Mouse (Mus musculus) midbrain, embryonic 14.5 days (tissue): ENCODE data around the gene Mcu. TPM values are rescaled to one million over a fixed set of nuclear protein-coding genes. Genes with fewer than 3 reads are reported as not detected.
A peak's percentile ranks its signal among the peaks of the same experiment; 100 is the strongest.

Source experiments
- ATAC-seq: fragments of 200-750 bp; cut with Nextera tagmentation; 2 replicates; pipeline ENCODE4 v1.8.0; 2017; ENCODE audit warnings: moderate number of reproducible peaks, moderate library complexity; ENCODE audit not compliant: low FRiP score, low TSS enrichment
- DNase-seq: peaks from one replicate; pipeline ENCODE4 v3.0.0-alpha.2; 2015
- H3K27ac ChIP-seq: fragments of 300-500 bp; sonication (generic); replicated peaks from 2 replicates; pipeline ENCODE4 v1.5.1; 2014; ENCODE audit warnings: mild to moderate bottlenecking, low read depth, low read length, moderate library complexity
- H3K27me3 ChIP-seq: fragments of 300-500 bp; sonication (generic); 2 replicates; pipeline ENCODE4 v1.6.1; 2014; ENCODE audit warnings: low read length, control low read depth, mixed read lengths; ENCODE audit not compliant: control insufficient read depth, insufficient read depth
- H3K36me3 ChIP-seq: fragments of 300-500 bp; sonication (generic); 2 replicates; pipeline ENCODE4 v1.6.1; 2014; ENCODE audit warnings: low read length, control low read depth; ENCODE audit not compliant: control insufficient read depth, insufficient read depth
- H3K4me1 ChIP-seq: fragments of 300-500 bp; sonication (generic); 2 replicates; pipeline ENCODE4 v1.6.1; 2014; ENCODE audit warnings: mild to moderate bottlenecking, antibody characterized with exemption, low read length, control low read depth; ENCODE audit not compliant: control insufficient read depth, insufficient read depth
- H3K4me2 ChIP-seq: fragments of 300-500 bp; sonication (generic); 2 replicates; pipeline ENCODE4 v1.6.1; 2014; ENCODE audit warnings: mild to moderate bottlenecking, low read length, moderate library complexity
- H3K4me3 ChIP-seq: fragments of 300-500 bp; sonication (generic); replicated peaks from 2 replicates; pipeline ENCODE4 v1.5.1; 2014; ENCODE audit warnings: low read depth, low read length
- H3K9ac ChIP-seq: fragments of 300-500 bp; sonication (generic); replicated peaks from 2 replicates; pipeline ENCODE4 v1.6.1; 2014; ENCODE audit warnings: mild to moderate bottlenecking, low read length, moderate library complexity
- H3K9me3 ChIP-seq: fragments of 300-500 bp; sonication (generic); 2 replicates; pipeline ENCODE4 v1.6.1; 2016; ENCODE audit warnings: low read length, control low read depth, mixed read lengths; ENCODE audit not compliant: control insufficient read depth
- WGBS: fragments of 180-500 bp; shearing (Covaris S2); extraction: QIAGEN DNeasy Blood & Tissue Kit; methylation state at CpG from one replicate; pipeline ENCODE4 v1.1.7; 2014; 5-methylcytosine and 5-hydroxymethylcytosine counted together
- polyA plus RNA-seq: library from polyadenylated mRNA; unstranded; fragments of >200 nt; fragmentation: Nextera tagmentation; extraction: Ambion mirVana; gene quantifications from 2 replicates; pipeline ENCODE4 v1.2.1, GENCODE M21; 2014

Mcu gene
- polyA plus RNA-seq, 1 experiment from 2014 or later = 24.7 TPM

- no peak overlapping the region for H3K4me2 ChIP-seq
- H3K9me3 ChIP-seq = peaks cover 21% of the 10 kb centered on the region
- H3K4me1 ChIP-seq = no peaks in the 10 kb centered on the region
- no peak overlapping the region for H3K4me3 ChIP-seq
- no peak overlapping the region for H3K27ac ChIP-seq
- no peaks in the 10 kb centered on the region for H3K27me3 ChIP-seq
- no peak for DNase-seq
- no peaks in the 10 kb centered on the region for H3K36me3 ChIP-seq
- no peak overlapping the region for H3K9ac ChIP-seq
- 90% methylated on average over 6 of the region's 6 CpGs for WGBS
- ATAC-seq = no peak
Observed at GRCm38 (mm10) chr10:59570360-59570759, 46.1 kb downstream of the Mcu start.

- ATAC-seq (no peak), DNase-seq (no peak)
- no peaks in the 10 kb centered on the region for H3K36me3 ChIP-seq
- no peak overlapping the region for H3K4me2 ChIP-seq
- H3K9ac ChIP-seq = no peak overlapping the region
- WGBS = 96% methylated on average over 1 of the region's 1 CpGs
- H3K4me3 ChIP-seq = no peak overlapping the region
- H3K27ac ChIP-seq = no peak overlapping the region
- H3K4me1 ChIP-seq = no peaks in the 10 kb centered on the region
- no peaks in the 10 kb centered on the region for H3K27me3 ChIP-seq
- H3K9me3 ChIP-seq = peaks cover 21% of the 10 kb centered on the region
Observed at GRCm38 (mm10) chr10:59569481-59569869, 47.0 kb downstream of the Mcu start.

DNA sequence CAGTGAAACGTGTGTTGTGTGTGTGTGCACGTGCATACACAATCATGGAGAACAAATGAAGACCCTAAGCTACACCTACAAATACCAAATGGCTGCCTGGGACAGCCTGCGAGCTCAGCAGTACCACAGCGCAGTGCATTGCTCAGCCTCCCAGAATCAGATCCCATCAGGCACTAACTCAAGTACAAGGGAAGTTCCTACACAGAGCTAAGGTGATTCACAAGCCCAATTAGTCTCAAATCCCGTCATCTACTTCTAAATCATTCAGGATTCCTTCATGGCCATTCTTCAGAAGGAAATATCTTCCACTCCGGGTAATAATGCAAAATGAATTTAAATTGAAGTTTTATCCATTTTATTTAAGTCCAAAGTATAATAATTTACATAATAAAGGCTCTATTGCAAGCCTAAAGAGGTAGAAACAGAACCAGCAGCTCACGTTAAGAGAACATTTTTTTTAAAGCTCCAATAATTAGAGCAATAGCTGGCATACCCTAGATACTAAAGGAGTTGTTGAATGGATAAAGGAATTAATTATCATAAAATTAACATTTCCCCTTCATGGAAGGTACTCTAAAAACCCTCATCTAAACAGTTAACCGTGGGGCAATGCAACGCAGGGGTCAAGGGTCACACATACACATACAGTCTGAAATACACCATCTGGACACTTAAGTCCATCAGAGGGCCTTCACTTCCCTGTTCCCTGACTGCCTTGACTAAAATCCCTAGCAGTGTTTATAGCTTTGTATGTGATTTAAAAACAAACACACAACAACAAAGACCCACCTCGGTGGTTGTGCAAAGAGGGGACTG is 47.6 kb downstream of the Mcu start:
- Histone ChIP-seq H3K9ac (no peak overlapping the region), H3K36me3 (no peaks in the 10 kb centered on the region), H3K27ac (0 out of 2 replicates have a peak overlapping the region, but pooled peaks have one; percentile 41), H3K27me3 (no peaks in the 10 kb centered on the region), H3K4me3 (no peak overlapping the region), H3K4me2 (no peak overlapping the region), H3K9me3 (peaks cover 18% of the 10 kb centered on the region), H3K4me1 (no peaks in the 10 kb centered on the region)
- ATAC-seq (no peak), DNase-seq (no peak)
- 69% methylated on average over 10 of the region's 10 CpGs for WGBS

DNA sequence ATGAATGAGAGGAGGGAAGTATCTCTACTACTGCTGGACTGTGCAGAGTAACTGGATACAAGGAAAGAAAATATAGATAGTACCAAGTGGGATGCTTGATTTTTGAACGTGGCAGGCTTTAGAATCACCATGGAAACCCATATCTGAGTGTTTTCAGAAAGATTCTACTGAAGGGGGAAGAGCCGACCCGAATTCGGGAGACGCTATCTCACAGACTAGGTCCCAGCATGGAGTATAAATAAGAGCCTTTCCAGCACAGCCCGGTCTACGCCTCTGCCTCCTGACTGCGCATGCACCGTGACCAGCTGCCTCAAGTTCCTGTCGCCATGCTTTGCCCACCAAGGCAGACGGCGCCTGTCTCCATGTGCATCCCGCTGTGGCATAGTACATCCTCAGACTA is 49.5 kb downstream of the Mcu start:
- Histone ChIP-seq H3K4me2 (no peak overlapping the region), H3K4me1 (no peaks in the 10 kb centered on the region), H3K27me3 (no peaks in the 10 kb centered on the region), H3K4me3 (no peak overlapping the region), H3K9ac (no peak overlapping the region), H3K36me3 (no peaks in the 10 kb centered on the region), H3K27ac (no peak overlapping the region), H3K9me3 (no peaks in the 10 kb centered on the region)
- no peak for DNase-seq
- ATAC-seq = no peak
- WGBS = 96% methylated on average over 13 of the region's 13 CpGs

DNA sequence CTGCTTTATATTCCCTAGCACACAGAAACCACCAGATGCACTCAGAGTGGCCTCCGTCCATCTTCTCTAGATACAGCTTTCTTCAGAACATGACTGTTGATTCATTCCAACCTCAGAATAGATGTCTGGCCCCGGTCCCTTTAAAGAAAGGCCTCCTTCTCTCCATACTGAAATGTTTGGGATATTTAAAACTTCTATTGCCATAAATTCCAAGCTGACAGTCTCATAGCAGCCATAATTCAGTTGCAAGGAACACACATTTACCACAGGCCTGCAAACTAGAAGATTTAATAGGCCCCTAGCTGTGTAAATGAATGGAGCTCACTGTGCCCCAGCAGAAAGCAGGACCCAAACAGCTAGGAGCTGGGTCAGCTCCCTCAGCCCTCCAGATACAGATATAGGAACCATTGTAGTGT is 50.5 kb downstream of the Mcu start:
- H3K9me3 ChIP-seq = no peaks in the 10 kb centered on the region
- DNase-seq = no peak
- no peak overlapping the region for H3K27ac ChIP-seq
- no peaks in the 10 kb centered on the region for H3K36me3 ChIP-seq
- ATAC-seq = no peak
- no peaks in the 10 kb centered on the region for H3K4me1 ChIP-seq
- no peaks in the 10 kb centered on the region for H3K27me3 ChIP-seq
- H3K9ac ChIP-seq = no peak overlapping the region
- H3K4me2 ChIP-seq = no peak overlapping the region
- H3K4me3 ChIP-seq = no peak overlapping the region
- WGBS = 90% methylated on average over 2 of the region's 2 CpGs

DNA sequence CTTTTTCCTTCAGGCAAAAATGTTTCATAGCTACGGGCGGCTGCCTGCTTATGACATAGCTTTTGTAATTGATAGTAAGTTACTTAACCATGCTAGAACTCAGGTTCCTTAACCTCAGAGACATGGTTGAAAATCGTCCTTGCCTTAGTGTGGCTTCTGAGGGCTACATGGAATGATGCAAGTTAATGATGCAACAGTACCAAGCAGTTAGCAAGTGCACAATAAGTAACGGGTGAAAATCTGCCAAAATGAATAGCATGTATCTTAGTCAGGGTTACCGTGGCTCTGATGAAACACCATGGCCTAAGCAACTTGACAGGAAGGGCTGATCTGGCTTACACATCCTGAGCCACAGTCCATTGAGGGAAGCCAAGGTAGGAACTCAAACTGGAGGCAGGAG is 51.9 kb downstream of the Mcu start:
- WGBS = 84% methylated on average over 5 of the region's 5 CpGs
- ATAC-seq = no peak

GRCm38 (mm10) chr10:59562511-59562910 is 54.0 kb downstream of the Mcu start:
- no peak for DNase-seq
- H3K27ac ChIP-seq = no peak overlapping the region
- H3K4me1 ChIP-seq = no peaks in the 10 kb centered on the region
- no peaks in the 10 kb centered on the region for H3K27me3 ChIP-seq
- no peak for ATAC-seq
- WGBS = 92% methylated on average over 4 of the region's 4 CpGs
- H3K36me3 ChIP-seq = no peaks in the 10 kb centered on the region
- no peaks in the 10 kb centered on the region for H3K9me3 ChIP-seq
- no peak overlapping the region for H3K4me2 ChIP-seq
- no peak overlapping the region for H3K9ac ChIP-seq
- no peak overlapping the region for H3K4me3 ChIP-seq

More for the DNA sequence above, 51.9 kb downstream of the Mcu start:
- no peak for DNase-seq
- H3K4me1 ChIP-seq = no peaks in the 10 kb centered on the region
- no peak overlapping the region for H3K27ac ChIP-seq
- no peak overlapping the region for H3K4me2 ChIP-seq
- H3K4me3 ChIP-seq = no peak overlapping the region
- no peak overlapping the region for H3K9ac ChIP-seq
- H3K9me3 ChIP-seq = no peaks in the 10 kb centered on the region
- H3K27me3 ChIP-seq = no peaks in the 10 kb centered on the region
- H3K36me3 ChIP-seq = no peaks in the 10 kb centered on the region

DNA sequence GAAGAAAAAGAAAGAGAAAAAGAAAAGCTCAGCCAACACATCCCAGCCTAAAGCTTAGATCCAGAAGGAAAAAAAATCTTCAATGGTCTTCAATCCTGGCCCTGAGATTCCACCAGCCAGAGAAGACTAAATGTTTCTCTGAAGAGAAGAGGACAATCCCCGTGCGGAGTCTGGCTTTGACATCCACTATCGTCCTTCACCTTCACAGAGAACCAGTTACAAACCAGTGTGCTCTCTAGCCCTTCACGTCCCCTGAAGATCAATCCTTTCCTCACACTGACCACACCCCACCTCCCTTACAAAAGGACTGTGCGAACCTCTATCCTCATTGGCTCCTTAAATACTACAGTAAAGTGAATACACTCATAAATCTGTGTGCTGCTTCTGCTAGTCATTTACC is 56.4 kb downstream of the Mcu start:
- Histone ChIP-seq H3K27me3 (no peaks in the 10 kb centered on the region), H3K36me3 (no peaks in the 10 kb centered on the region), H3K9ac (no peak overlapping the region), H3K27ac (no peak overlapping the region), H3K4me1 (no peaks in the 10 kb centered on the region), H3K4me2 (no peak overlapping the region), H3K9me3 (no peaks in the 10 kb centered on the region), H3K4me3 (no peak overlapping the region)
- DNase-seq (no peak), ATAC-seq (no peak)
- 90% methylated on average over 5 of the region's 5 CpGs for WGBS

DNA sequence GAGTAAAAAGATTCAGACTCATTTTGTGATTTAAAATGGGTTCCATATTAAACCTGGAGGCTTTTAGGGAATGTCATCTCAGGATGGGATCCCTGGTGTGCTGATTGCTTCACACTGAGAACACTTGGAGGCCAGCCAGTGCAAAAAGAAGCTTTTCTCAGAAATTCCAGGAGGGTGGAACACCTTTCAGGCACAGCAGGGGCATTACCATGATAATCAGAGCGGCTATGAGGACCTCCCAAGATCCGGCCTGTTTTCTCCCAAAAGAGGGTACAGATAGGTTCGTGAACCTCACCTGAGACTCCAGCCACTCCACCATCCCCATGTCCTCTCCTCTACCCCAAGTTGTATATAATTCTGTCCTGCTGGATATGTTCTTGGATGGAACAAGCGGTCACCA is 57.9 kb downstream of the Mcu start:
- Histone ChIP-seq H3K4me1 (no peaks in the 10 kb centered on the region), H3K27ac (no peak overlapping the region), H3K27me3 (no peaks in the 10 kb centered on the region), H3K9me3 (no peaks in the 10 kb centered on the region), H3K9ac (no peak overlapping the region), H3K4me2 (no peak overlapping the region), H3K36me3 (no peaks in the 10 kb centered on the region), H3K4me3 (no peak overlapping the region)
- 72% methylated on average over 4 of the region's 4 CpGs for WGBS
- ATAC-seq = no peak
- no peak for DNase-seq
